Mouse (Mus musculus) CH12.LX (cell line): Measurements from ENCODE around the gene Kctd15. TPM values are rescaled to one million over a fixed set of nuclear protein-coding genes. Genes with fewer than 3 reads are reported as not detected.

Experiments
- DNase-seq: peaks from one replicate; pipeline ENCODE4 v3.0.0-alpha.2; 2013; ENCODE audit errors: extremely low read depth
- H3K27ac ChIP-seq: 2 replicates; pipeline ENCODE4 v1.5.1; 2012; ENCODE audit warnings: low read depth, mild to moderate bottlenecking, control low read depth, moderate library complexity; ENCODE audit not compliant: insufficient read depth
- H3K27me3 ChIP-seq: replicated peaks from 2 replicates; pipeline ENCODE3; 2012; ENCODE audit warnings: inconsistent platforms
- H3K36me3 ChIP-seq, 2 experiments: replicated peaks in 1 of 2; 2 replicates each; pipeline versions ENCODE3 to v1.6.1; 2012; ENCODE audit warnings: inconsistent platforms in 1 of 2, low read length in 1 of 2, mild to moderate bottlenecking in 1 of 2, mixed read lengths in 1 of 2, moderate library complexity in 1 of 2; ENCODE audit not compliant: control insufficient read depth in 1 of 2, insufficient read depth in 1 of 2
- H3K4me1 ChIP-seq, 2 experiments: 2 replicates each; pipeline ENCODE4 v1.6.1; 2012; ENCODE audit warnings: inconsistent platforms in 1 of 2, moderate library complexity in 1 of 2; ENCODE audit not compliant: insufficient read depth in 2 of 2, control insufficient read depth in 1 of 2
- H3K4me2 ChIP-seq: 2 replicates; pipeline ENCODE4 v1.6.1; 2012; ENCODE audit warnings: low read depth, mild to moderate bottlenecking, control low read depth; ENCODE audit not compliant: poor library complexity, insufficient read depth, severe bottlenecking
- H3K4me3 ChIP-seq, 3 experiments: fragments of 150-350 bp in 1 of 3; sonication (generic) in 1 of 3; replicated peaks in 1 of 3; 2 replicates each; pipeline versions ENCODE3 to v1.5.1; 2011 to 2012; ENCODE audit warnings: low read depth in 2 of 3, low read length in 2 of 3, mild to moderate bottlenecking in 2 of 3, moderate library complexity in 2 of 3, control low read depth in 1 of 3, improper control_type of control experiment in 1 of 3, inconsistent platforms in 1 of 3, mixed read lengths in 1 of 3; ENCODE audit not compliant: poor library complexity in 1 of 3
- H3K79me2 ChIP-seq: replicated peaks from 2 replicates; pipeline ENCODE4 v1.6.1; 2012; ENCODE audit warnings: mild to moderate bottlenecking, moderate library complexity; ENCODE audit not compliant: control insufficient read depth, poor library complexity, insufficient read depth, severe bottlenecking; ENCODE audit errors: extremely low read depth
- H3K9ac ChIP-seq: 2 replicates; pipeline ENCODE4 v1.6.1; 2012; ENCODE audit warnings: low read depth, mild to moderate bottlenecking, control low read depth, moderate library complexity; ENCODE audit not compliant: insufficient read depth
- H3K9me3 ChIP-seq: replicated peaks from 2 replicates; pipeline ENCODE3; 2012; ENCODE audit warnings: low read length, inconsistent platforms, mixed read lengths
- BHLHE40 ChIP-seq: IDR thresholded peaks from 2 replicates; pipeline ENCODE4 v1.6.1; 2011; ENCODE audit warnings: mild to moderate bottlenecking, low read depth, low read length, improper control_type of control experiment
- CHD1 ChIP-seq: IDR thresholded peaks from 2 replicates; pipeline ENCODE4 v1.6.1; 2012; ENCODE audit warnings: low read depth, low read length, improper control_type of control experiment, inconsistent platforms
- CTCF ChIP-seq, 2 experiments: IDR thresholded peaks in 1 of 2; conservative IDR thresholded peaks in 1 of 2; 2 replicates each; pipeline ENCODE4 v1.5.1; 2011 to 2012; ENCODE audit warnings: low read depth in 2 of 2, low read length in 2 of 2, improper control_type of control experiment in 1 of 2, inconsistent platforms in 1 of 2, mild to moderate bottlenecking in 1 of 2, moderate library complexity in 1 of 2
- EP300 ChIP-seq: IDR thresholded peaks from 2 replicates; pipeline ENCODE4 v1.6.1; 2011; ENCODE audit warnings: low read length, improper control_type of control experiment
- GABPA ChIP-seq: IDR thresholded peaks from 2 replicates; pipeline ENCODE4 v1.6.1; 2012; ENCODE audit warnings: low read depth, low read length, improper control_type of control experiment, inconsistent platforms; ENCODE audit not compliant: insufficient replicate concordance
- IRF4 ChIP-seq: IDR thresholded peaks from 2 replicates; pipeline ENCODE4 v1.6.1; 2014; ENCODE audit warnings: low read depth, mild to moderate bottlenecking, inconsistent platforms, low read length, improper control_type of control experiment
- JUND ChIP-seq: conservative IDR thresholded peaks from 2 replicates; pipeline ENCODE4 v1.6.1; 2011; ENCODE audit warnings: low read depth, low read length, improper control_type of control experiment
- KAT2A ChIP-seq: IDR thresholded peaks from 2 replicates; pipeline ENCODE4 v1.6.1; 2012; ENCODE audit warnings: low read length, improper control_type of control experiment, inconsistent platforms; ENCODE audit not compliant: insufficient replicate concordance
- MAFK ChIP-seq: IDR thresholded peaks from 2 replicates; pipeline ENCODE4 v1.6.1; 2011; ENCODE audit warnings: low read length, improper control_type of control experiment; ENCODE audit not compliant: insufficient replicate concordance
- MAX ChIP-seq: IDR thresholded peaks from 2 replicates; pipeline ENCODE4 v1.6.1; 2011; ENCODE audit warnings: low read length, improper control_type of control experiment
- MAZ ChIP-seq: IDR thresholded peaks from 2 replicates; pipeline ENCODE4 v1.6.1; 2012; ENCODE audit warnings: low read depth, mild to moderate bottlenecking, inconsistent platforms, low read length, improper control_type of control experiment, moderate library complexity
- MEF2A ChIP-seq: IDR thresholded peaks from 2 replicates; pipeline ENCODE4 v1.6.1; 2014; ENCODE audit warnings: low read depth, mild to moderate bottlenecking, inconsistent platforms, low read length, improper control_type of control experiment, borderline replicate concordance
- MYC ChIP-seq: IDR thresholded peaks from 2 replicates; pipeline ENCODE4 v1.6.1; 2011; ENCODE audit warnings: low read depth, mild to moderate bottlenecking, improper control_type of control experiment, low read length
- NRF1 ChIP-seq: IDR thresholded peaks from 2 replicates; pipeline ENCODE4 v1.6.1; 2014; ENCODE audit warnings: low read depth, mild to moderate bottlenecking, inconsistent platforms, low read length, improper control_type of control experiment, moderate library complexity
- PAX5 ChIP-seq: IDR thresholded peaks from 2 replicates; pipeline ENCODE4 v1.6.1; 2012; ENCODE audit warnings: low read length, inconsistent platforms, mixed read lengths
- RAD21 ChIP-seq: IDR thresholded peaks from 2 replicates; pipeline ENCODE4 v1.6.1; 2011; ENCODE audit warnings: low read depth, mild to moderate bottlenecking, low read length, improper control_type of control experiment, moderate library complexity
- RCOR1 ChIP-seq: conservative IDR thresholded peaks from 2 replicates; pipeline ENCODE4 v1.6.1; 2012; ENCODE audit warnings: low read depth, mild to moderate bottlenecking, inconsistent platforms, low read length, improper control_type of control experiment
- SIN3A ChIP-seq: IDR thresholded peaks from 2 replicates; pipeline ENCODE4 v1.6.1; 2012; ENCODE audit warnings: low read length, improper control_type of control experiment, inconsistent platforms
- SMC3 ChIP-seq: IDR thresholded peaks from 2 replicates; pipeline ENCODE4 v1.6.1; 2011; ENCODE audit warnings: low read depth, low read length, improper control_type of control experiment
- TBP ChIP-seq: conservative IDR thresholded peaks from 2 replicates; pipeline ENCODE4 v1.6.1; 2011; ENCODE audit warnings: low read depth, low read length, improper control_type of control experiment
- TCF12 ChIP-seq: IDR thresholded peaks from 2 replicates; pipeline ENCODE4 v1.6.1; 2014; ENCODE audit warnings: low read depth, mild to moderate bottlenecking, inconsistent platforms, low read length, improper control_type of control experiment
- UBTF ChIP-seq: IDR thresholded peaks from 2 replicates; pipeline ENCODE4 v1.6.1; 2012; ENCODE audit warnings: low read depth, mild to moderate bottlenecking, inconsistent platforms, low read length, improper control_type of control experiment, moderate library complexity
- USF1 ChIP-seq: IDR thresholded peaks from 2 replicates; pipeline ENCODE4 v1.6.1; 2014; ENCODE audit warnings: low read depth, mild to moderate bottlenecking, inconsistent platforms, low read length, improper control_type of control experiment
- USF2 ChIP-seq: conservative IDR thresholded peaks from 2 replicates; pipeline ENCODE4 v1.6.1; 2011; ENCODE audit warnings: low read depth, low read length, improper control_type of control experiment
- ZC3H11A ChIP-seq: IDR thresholded peaks from 2 replicates; pipeline ENCODE4 v1.6.1; 2012; ENCODE audit warnings: low read depth, mild to moderate bottlenecking, inconsistent platforms, low read length, improper control_type of control experiment
- ZKSCAN1 ChIP-seq: IDR thresholded peaks from 2 replicates; pipeline ENCODE4 v1.6.1; 2012; ENCODE audit warnings: low read depth, inconsistent platforms, low read length, improper control_type of control experiment, borderline replicate concordance
- ZMIZ1 ChIP-seq: IDR thresholded peaks from 2 replicates; pipeline ENCODE4 v1.6.1; 2012; ENCODE audit warnings: low read depth, mild to moderate bottlenecking, inconsistent platforms, low read length, improper control_type of control experiment
- dilution Hi-C: fragments of 300-500 bp; cut with MboI; formaldehyde crosslinking; loops from 2 replicates; pipeline ENCODE4 v1.14.3; 2020; ENCODE audit warnings: low sequenced_read_pairs; ENCODE audit not compliant: extremely low pct_unique_long_range_greater_than_20kb, extremely low pct_ligation_motif_present
- in situ Hi-C: fragments of 300-500 bp; cut with MboI; formaldehyde crosslinking; loops from 3 replicates; pipeline ENCODE4 v1.14.3; 2019; ENCODE audit warnings: low sequenced_read_pairs, low pct_ligation_motif_present, low pct_unique_long_range_greater_than_20kb, mixed read lengths
- polyA plus RNA-seq: library from polyadenylated mRNA; unstranded; fragments of >175 nt; gene quantifications from 2 replicates; pipeline ENCODE4 v1.2.1, GENCODE M21; 2012; ENCODE audit warnings: low read depth; ENCODE audit not compliant: insufficient read length
- total RNA-seq, 2 experiments: library from RNA; depleted of rRNA; stranded (reverse); fragments of 300-350 nt in 1 of 2; fragments of >200 nt in 1 of 2; gene quantifications; 2 replicates each; pipeline ENCODE4 v1.2.3; 2012 to 2014

Gene Kctd15
- total and polyA plus RNA-seq, 3 experiments, result 21.6 to 39.0 (median 24.0) TPM

GRCm38 (mm10) chr7:34699888-34700287, 43.4 kb upstream of the Kctd15 start:
- peaks cover 58% of the 10 kb centered on the region for H3K27me3 ChIP-seq
- H3K4me1 ChIP-seq, result no peaks in the 10 kb centered on the region
- H3K4me3 ChIP-seq, result no peak overlapping the region
- no peak overlapping the region for H3K27ac ChIP-seq
- H3K36me3 ChIP-seq, result no peaks in the 10 kb centered on the region
- TF ChIP-seq RAD21, result no peak
- TF ChIP-seq JUND, result no peak
- no peak for TF ChIP-seq USF2
- TF ChIP-seq ZKSCAN1, result no peak
- no peak for TF ChIP-seq RCOR1
- TF ChIP-seq SMC3, result no peak
- TF ChIP-seq BHLHE40, result no peak
- TF ChIP-seq EP300, result no peak
- TF ChIP-seq GABPA, result no peak
- no peak for TF ChIP-seq CTCF (conservative IDR thresholded peaks at IDR 0.05 in 1 of 2, IDR thresholded peaks at IDR 0.05 in 1 of 2; ENCODE audit: low read depth in 2 of 2, low read length in 2 of 2)
- no peak for TF ChIP-seq MEF2A
- no peak for TF ChIP-seq USF1
- no peak for TF ChIP-seq UBTF
- H3K9me3 ChIP-seq, result no peaks in the 10 kb centered on the region
- no peak for DNase-seq
- H3K9ac ChIP-seq, result no peak overlapping the region
- no peak overlapping the region for H3K4me2 ChIP-seq
- no peaks in the 10 kb centered on the region for H3K79me2 ChIP-seq
- dilution Hi-C loops, result no loop called here
- in situ Hi-C loops, result no loop called here

- Histone ChIP-seq H3K4me3 (no peak overlapping the region), H3K9me3 (no peaks in the 10 kb centered on the region), H3K27me3 (peaks cover 54% of the 10 kb centered on the region), H3K4me2 (no peak overlapping the region), H3K4me1 (no peaks in the 10 kb centered on the region), H3K9ac (no peak overlapping the region), H3K36me3 (no peaks in the 10 kb centered on the region), H3K27ac (no peak overlapping the region), H3K79me2 (no peaks in the 10 kb centered on the region)
- DNase-seq, result no peak
- dilution Hi-C loops (no loop called here), in situ Hi-C loops (no loop called here)
- TF ChIP-seq PAX5, result no peak
- no peak for TF ChIP-seq MAZ
- TF ChIP-seq MAX, result no peak
- TF ChIP-seq JUND, result no peak
- TF ChIP-seq EP300, result no peak
- TF ChIP-seq MYC, result no peak
- no peak for TF ChIP-seq UBTF
- no peak for TF ChIP-seq TBP
- no peak for TF ChIP-seq KAT2A
- TF ChIP-seq ZMIZ1, result no peak
- TF ChIP-seq NRF1, result no peak
- no peak for TF ChIP-seq CTCF (conservative IDR thresholded peaks at IDR 0.05 in 1 of 2, IDR thresholded peaks at IDR 0.05 in 1 of 2; ENCODE audit: low read depth in 2 of 2, low read length in 2 of 2)
- no peak for TF ChIP-seq TCF12
- no peak for TF ChIP-seq MAFK
- TF ChIP-seq ZC3H11A, result no peak
- TF ChIP-seq IRF4, result no peak
- TF ChIP-seq CHD1, result no peak
- TF ChIP-seq RAD21, result no peak
- TF ChIP-seq SIN3A, result no peak
Measured at GRCm38 (mm10) chr7:34698221-34698620, 41.7 kb upstream of the Kctd15 start.
